Mouse (Mus musculus): ENCODE data around the gene Rps9. TPM values are rescaled to one million over a fixed set of nuclear protein-coding genes. Genes with fewer than 3 reads are reported as not detected.

The Rps9 gene
- 100 to 1,000 TPM; 322 to 328 TPM for total RNA-seq (2021)

DNA sequence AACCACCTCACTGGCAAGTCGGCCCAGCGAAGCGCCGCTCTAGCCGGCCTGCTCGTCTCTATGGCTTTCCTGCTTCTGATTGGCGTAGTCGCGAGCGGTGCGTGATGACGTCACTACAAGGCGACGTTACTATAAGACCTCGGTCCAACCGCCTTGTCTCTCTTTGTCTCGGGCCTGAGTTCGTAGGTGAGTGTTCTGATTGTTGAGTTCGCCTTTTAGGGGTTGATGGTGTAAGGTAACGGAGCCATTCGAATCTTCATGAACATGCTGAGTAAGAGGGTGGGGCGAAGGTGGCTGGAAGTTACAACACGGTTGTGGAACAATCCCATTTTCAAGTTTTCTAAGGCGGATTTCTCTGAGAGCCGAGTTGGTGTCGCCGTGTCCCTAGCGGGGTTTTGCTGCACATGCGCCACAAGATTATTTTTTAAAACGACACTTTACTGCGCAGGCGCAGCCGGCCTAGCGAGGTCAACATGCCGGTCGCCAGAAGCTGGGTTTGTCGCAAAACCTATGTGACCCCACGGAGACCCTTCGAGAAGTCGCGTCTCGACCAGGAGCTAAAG lies at the start of gene Rps9:
Rps9 (plus strand) TSS at position 115 of the 563 bp plus-strand sequence.
- intact Hi-C loops (cut with DNase I) = no loop called here
- DNase-seq (ENCODE audit: low spot score in 2 of 2) = peak; percentile 98 to 99

DNA sequence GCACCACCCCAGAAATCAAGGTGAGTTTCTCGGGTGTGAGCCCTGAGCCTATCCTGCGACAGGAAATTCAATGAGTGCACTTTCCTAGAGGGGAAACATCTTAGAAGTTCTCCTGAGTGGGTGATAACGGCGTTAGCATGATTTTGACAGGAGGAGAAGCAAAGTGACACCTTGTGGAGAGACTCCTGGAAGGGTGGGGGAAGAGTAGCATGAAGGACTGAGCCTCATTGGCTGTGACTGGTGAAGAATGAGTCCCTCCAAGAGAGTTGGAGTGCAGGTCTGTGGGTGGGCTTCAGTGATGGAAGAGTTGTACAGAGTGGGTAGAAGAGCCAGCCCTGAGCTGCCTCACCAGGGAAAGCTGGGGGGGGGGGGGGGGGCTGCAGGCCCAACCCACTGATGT lies 46.8 kb upstream of the Rps9 start:
- DNase-seq (ENCODE audit: low spot score in 2 of 2) = peak in 1 of 2 experiments; percentile 52
- intact Hi-C loops (cut with DNase I) = no loop called here

DNA sequence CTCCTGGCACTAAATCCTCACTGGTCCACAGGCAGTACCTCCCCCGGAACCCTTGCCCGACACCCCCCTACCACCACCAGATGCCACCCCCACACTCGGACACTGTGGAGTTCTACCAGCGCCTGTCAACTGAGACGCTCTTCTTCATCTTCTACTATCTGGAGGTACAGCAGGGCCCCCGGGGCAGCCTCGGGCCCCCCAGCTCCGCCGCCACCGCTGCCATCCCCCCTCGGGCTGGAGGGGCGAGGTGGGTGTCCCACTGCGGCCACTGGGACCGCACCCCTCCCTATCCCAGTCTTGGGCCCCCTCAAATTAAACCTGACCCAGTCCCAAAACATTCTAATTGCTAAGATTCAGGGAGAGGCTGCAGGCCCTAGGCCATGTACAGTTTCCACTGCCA lies 45.2 kb upstream of the Rps9 start:
- intact Hi-C loops (cut with DNase I) = no loop called here
- DNase-seq (ENCODE audit: low spot score in 2 of 2) = no peak

DNA sequence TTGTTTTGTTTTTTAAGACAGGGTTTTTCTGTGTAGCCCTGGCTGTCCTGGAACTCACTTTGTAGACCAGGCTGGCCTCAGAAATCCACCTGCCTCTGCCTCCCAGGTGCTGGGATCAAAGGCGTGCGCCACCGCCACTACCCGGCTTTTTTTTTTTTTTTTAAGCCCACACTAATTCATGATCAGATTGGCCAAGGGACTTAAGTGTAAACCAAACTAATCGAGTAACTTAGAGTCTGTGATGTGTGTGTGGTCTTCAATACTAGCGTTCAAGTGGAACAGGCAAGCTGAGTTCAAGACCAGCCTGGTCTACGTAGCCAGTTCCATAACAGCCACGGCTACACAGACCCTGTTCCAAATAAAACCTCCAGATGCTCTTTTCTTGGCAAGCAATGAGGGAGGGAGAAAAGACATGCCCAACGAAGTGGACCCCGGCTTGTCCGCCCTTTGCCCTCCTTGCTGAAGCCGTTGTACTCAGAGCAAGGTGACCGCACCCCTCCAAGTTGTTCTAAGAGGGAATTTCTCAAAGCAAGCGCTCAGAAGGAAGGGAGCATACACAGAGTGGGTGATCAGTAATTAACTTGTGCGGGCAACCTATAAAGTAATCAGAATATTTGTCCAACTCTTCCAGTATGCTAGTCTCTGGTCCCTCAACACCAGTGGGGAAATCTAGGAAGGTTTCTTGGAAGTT lies 39.1 kb upstream of the Rps9 start:
- no peak for DNase-seq (ENCODE audit: low spot score in 2 of 2)
- intact Hi-C loops (cut with DNase I) = loop anchor here (1.0 kb wide), 1 partner anchor 19 kb away; the partner anchor contains the start of gene Cnot3

DNA sequence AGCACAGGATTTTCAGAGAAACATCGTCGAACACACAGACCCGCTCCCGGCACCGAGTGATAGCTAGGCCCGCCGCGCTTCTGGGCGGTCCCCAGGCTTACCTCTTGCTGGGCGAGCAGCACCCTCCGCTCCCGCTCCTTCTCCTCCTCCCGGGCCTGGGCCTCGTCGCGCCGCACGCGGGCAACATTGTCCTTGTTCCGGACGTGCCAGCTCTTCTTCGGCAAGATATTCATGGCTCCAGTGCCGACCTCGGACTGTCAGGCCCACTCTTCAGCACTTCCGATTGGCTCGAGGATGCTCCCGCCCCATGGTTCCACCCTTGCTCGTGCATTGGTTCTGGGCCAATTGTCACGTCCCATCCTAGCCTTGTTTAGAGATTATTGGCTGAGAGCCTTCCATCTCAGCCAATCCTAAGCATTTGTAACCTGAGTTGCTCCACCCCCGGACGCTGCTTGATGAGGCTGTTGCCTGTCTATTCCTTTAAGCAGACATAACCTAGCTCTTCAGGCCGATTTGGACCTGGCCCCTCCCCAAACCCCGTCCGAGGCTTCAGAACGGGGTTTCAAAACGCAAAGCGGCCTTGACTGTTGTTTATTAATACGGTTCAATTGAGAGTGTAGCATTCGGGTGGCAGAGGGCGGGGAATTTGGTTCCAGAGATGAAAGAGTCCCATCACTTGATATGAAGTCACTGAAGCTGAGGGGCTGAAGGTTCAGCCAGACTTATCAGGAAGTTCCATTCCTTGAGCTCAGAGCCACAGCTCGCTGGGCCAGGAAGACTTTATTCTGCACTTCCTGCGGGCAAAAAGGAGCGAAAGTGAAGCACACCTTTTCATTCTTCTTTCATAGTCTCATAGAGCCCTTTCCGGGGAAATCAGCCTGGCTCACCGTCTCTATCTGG lies 38.3 kb upstream of the Rps9 start, which contains the start of gene Leng1:
Leng1 (minus strand) TSS at position 626 of the 900 bp plus-strand sequence.
- peak; percentile 96 to 99 for DNase-seq (ENCODE audit: low spot score in 2 of 2)
- intact Hi-C loops (cut with DNase I) = loop anchor here (1.0 kb wide), 1 partner anchor 20 kb away; the partner anchor contains the start of gene Cnot3

DNA sequence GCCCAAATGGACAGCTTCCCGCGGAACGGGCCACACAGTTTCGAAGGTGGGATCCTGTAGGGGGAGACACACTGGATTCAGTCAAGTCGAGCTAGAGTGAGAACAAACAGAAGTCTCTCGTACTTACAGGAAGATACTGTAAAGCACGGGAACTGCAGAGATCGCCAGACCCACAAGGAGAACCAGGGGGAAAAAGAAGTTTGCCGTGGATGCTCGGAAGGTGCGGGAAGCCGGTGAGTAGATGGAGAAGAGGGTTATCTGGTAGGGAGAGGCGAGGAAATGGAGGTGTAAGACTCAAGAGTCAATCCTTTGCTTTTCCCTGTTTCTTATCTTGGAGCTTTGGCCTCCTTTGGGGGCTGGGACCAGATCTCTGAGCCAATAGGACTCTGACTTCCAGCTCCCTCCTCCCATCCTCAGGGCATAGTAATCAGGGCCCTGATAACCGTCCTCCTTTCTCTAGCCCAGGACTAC lies 36.8 kb upstream of the Rps9 start:
- intact Hi-C loops (cut with DNase I) = no loop called here
- no peak for DNase-seq (ENCODE audit: low spot score in 2 of 2)

DNA sequence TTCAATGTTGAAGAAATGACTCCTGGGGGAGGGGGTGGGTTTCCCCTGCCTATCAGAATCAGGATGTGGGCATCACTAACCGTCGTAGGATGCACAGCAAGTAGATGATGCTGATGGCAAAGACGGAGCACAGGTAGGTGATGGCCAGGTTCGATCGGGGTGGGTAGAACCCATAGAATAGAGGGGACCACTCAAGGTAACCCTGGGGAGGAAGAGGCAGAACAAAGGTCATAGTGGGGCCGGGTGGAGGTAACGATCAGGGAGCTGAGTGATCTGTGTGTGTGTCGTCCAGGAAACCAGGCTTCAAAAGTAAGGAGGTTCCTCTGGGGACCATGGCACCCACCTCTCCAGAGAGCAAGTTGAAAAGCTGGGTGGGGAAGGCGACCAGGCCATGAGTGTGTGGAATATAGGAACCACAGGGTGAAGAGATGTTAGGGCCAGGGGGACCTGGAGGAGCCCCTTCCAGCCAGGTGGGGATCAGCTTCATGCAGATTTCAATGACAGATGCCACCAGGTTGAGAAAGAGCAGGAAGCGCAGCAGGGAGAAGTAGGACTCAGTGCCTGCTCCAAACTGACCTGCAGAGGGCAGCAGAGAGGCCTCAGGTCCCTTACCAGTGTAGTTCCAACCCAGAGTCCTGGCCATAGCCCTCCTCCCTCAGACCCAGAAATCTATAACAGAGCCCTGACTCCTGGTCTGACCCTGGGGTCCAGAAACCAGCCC lies 29.1 kb upstream of the Rps9 start:
- intact Hi-C loops (cut with DNase I) = loop anchor here (10.0 kb wide), 1 partner anchor 750 kb away; no protein-coding TSS in a partner anchor

DNA sequence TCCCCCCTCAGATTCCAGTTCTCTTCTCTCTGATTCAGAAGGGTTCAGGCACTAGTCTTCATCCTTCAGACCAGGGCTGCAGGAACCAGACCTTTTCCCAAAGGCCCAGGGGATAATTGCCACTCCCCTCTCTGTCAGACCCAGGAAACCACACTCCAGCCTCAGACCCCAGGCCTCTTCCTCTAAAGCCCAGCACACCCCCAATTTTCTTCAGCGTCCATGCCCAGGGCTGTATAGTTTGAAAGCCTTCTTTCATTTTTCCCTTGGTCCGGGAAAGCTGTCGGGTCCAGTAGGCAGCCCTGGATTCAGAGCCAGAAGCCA lies 28.6 kb upstream of the Rps9 start:
- intact Hi-C loops (cut with DNase I) = loop anchor here (10.0 kb wide), 1 partner anchor 750 kb away; no protein-coding TSS in a partner anchor
- DNase-seq (ENCODE audit: low spot score in 2 of 2) = no peak

More for the DNA sequence above, 29.1 kb upstream of the Rps9 start:
- peak; percentile 80 to 81 for DNase-seq (ENCODE audit: low spot score in 2 of 2)

DNA sequence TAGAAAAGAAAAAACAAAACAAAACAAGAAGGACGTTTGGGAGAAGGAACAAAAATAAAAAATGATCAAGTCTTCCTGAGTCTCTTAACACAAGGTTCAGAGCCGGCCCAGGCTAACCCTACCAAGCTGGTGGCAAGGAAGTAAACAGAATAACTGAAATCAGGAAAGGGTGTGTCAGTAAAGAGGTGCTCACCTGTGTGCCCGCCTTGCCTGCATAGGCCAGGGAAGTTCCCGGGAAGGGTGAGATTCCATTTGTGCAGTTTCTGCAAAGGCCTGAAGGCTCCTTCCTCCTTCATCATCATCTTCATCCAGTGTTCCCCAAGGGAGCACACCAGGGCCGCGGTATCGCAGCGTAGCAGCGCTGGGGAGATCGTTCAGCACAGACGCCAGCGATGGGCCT lies 27.4 kb upstream of the Rps9 start:
- intact Hi-C loops (cut with DNase I) = loop anchor here (10.0 kb wide), 1 partner anchor 748 kb away; no protein-coding TSS in a partner anchor
- no peak for DNase-seq (ENCODE audit: low spot score in 2 of 2)

DNA sequence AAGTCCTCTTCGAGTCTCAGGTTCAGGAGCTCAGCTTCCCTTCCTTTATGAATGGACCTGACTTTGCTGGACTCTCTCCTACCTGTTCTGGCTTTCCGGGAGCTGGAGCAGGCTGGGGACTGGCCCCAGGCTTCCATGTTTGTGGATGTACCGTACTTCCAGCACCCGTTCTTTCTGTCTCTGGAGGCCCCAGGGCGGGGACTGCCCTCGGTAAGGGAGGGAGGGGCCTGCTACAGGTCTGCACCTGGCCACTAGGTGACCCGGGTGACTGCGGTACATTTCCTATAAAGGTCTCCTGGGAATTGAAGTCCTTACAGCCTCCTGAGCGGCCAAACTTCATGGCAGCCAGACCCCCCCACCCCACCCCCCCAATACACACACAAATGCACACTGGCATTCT lies 26.5 kb upstream of the Rps9 start, which contains the start of gene Tmc4:
Tmc4 (minus strand) TSS at position 212 of the 400 bp plus-strand sequence.
- no peak for DNase-seq (ENCODE audit: low spot score in 2 of 2)
- intact Hi-C loops (cut with DNase I) = loop anchor here (10.0 kb wide), 1 partner anchor 747 kb away; no protein-coding TSS in a partner anchor

DNA sequence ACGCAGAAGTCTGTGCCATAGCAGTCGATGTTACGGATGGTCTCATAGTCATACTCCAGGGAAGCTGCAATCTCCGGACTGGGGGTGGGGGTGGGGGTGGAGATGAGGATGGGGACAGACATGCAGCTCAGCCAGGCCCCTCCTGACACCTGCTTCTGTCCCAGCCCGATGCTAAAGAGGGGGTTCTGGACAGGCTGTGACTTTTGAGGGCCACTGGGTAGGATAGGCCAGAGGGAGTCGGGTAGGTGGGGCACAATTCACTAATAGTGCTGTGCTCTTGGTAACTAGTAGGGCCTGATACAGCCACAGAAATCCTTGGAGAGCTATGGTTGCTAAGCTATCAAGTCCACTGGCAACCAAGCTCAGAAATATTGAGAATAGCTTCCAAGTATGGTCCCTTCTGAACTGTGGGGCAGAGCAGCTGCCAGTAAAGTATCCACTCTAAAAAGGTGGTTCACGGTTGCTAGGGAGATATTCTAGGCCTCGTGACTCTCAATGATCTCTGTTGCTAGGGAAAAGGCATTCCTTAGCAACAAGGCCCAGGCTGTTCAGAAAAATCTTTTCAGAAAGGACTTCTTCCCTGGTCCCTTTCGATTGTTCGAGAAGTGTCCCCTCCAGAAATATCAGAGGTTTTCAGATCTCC lies 19.8 kb upstream of the Rps9 start:
- peak; percentile 22 to 47 for DNase-seq (ENCODE audit: low spot score in 2 of 2)
- intact Hi-C loops (cut with DNase I) = no loop called here

DNA sequence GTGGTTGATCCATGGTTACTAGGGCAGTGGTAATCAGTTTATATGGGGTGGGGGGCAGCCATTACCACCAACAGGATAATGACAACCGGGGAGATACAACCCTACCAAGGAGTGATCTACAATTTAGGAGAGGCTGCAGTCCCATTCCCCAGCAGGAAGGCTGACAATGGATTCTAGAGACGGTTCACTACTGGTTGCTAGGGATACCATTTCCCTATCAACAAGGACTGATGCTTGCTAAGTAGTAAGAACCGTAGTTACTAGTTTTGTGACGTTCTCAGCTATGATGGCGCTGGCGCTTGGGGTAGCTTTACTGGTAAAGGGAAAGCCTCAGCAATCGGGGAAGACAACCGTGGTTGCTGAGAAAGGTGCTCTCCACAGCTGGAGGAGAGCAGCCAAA lies 19.1 kb upstream of the Rps9 start:
- DNase-seq (ENCODE audit: low spot score in 2 of 2) = no peak
- intact Hi-C loops (cut with DNase I) = no loop called here

DNA sequence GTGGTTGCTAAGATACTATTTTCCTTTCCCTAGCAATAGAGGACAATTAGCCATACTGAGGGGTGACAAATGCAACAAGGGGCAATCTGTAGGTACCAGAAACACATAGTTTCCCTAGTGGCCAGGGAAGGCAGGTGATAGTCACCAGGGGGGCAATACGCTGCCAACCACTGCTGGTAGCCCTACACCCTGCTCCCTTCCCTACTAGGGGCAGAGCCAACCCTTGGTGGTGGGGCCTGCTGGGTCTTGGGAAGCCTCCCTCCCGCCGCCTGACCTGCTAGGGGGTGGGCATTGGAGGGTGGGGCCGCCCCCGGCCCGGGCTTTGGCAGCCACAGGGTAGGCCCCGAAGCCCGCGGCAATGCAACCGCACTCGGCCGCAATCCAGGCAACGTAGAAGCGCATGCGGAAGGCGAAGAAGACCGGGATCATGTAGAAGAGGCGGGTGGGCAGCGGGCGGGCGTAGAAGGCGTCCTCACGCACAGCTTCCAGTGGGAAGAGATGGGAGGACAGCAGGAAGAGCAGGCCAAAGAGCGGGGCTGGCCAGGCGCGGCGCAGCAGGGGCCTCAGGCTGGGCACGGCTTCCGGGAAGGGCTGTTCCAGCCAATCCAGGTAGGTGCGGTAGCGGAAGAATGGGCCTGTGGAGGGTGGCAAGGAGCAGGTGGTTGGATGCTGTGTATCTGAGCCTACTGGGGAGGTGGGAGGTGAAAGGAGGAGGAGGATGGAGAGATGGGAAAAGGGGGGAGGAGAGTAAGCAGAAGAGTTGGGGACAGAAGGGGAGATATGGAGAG lies 18.2 kb upstream of the Rps9 start:
- DNase-seq (ENCODE audit: low spot score in 2 of 2) = no peak
- intact Hi-C loops (cut with DNase I) = no loop called here

DNA sequence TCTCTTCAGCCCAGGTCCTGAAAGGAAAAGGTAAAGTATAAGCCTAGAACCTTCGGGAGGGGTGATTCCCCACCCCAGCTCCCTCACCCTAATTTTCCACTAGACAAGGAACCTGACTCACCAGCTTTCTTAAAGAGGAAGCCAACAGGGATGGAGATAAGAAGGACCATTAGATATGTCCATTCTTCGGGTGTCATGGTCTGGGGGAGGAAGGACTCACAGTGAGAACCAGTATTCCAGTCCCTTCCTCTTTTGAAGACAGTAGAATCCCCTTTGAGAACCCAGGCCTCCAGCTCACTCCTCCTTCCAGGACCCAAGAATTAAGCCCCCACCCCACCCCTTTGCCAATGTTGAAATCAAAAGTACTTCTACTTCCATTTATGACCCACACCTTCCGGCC lies 11.9 kb upstream of the Rps9 start:
- intact Hi-C loops (cut with DNase I) = loop anchor here (5.0 to 10.0 kb wide), 2 partner anchors 455 to 813 kb away; partner anchors contain the start of gene Ppp1r12c
- DNase-seq (ENCODE audit: low spot score in 2 of 2) = no peak

DNA sequence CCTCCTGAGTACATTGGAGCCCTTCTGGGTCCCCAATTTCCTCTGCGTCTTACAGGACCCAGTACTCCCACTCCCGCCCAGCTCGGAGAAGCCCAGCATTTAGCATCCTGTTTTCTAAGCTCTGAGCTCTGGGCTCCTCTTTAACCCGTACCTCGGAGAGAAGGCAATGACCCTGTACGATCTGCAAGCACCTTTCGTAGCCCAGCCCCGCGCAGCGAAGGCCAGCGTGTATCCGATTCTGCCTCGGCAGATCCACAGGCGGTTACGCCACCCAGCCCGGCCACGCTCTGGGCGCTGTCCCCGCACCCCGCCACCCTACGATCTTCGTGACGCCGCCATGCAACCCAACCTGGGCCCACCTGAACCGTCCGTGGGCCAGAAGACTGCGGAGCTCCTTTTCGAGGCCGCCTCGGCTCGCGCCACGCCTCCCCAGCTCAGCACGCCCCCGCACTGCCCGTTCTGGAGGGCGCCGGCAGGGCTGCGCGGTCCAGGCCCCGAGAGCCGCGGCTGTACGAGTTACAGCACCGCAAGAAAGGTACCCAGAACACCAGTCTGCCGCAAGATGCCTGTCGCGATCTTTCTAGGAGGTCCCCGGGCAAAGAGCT lies 11.3 kb upstream of the Rps9 start, which contains the start of gene Tsen34:
Tsen34 (plus strand) TSS at position 482 of the 605 bp plus-strand sequence.
- DNase-seq (ENCODE audit: low spot score in 2 of 2) = no peak
- intact Hi-C loops (cut with DNase I) = loop anchor here (5.0 to 10.0 kb wide), 2 partner anchors 455 to 812 kb away; partner anchors contain the start of gene Ppp1r12c

DNA sequence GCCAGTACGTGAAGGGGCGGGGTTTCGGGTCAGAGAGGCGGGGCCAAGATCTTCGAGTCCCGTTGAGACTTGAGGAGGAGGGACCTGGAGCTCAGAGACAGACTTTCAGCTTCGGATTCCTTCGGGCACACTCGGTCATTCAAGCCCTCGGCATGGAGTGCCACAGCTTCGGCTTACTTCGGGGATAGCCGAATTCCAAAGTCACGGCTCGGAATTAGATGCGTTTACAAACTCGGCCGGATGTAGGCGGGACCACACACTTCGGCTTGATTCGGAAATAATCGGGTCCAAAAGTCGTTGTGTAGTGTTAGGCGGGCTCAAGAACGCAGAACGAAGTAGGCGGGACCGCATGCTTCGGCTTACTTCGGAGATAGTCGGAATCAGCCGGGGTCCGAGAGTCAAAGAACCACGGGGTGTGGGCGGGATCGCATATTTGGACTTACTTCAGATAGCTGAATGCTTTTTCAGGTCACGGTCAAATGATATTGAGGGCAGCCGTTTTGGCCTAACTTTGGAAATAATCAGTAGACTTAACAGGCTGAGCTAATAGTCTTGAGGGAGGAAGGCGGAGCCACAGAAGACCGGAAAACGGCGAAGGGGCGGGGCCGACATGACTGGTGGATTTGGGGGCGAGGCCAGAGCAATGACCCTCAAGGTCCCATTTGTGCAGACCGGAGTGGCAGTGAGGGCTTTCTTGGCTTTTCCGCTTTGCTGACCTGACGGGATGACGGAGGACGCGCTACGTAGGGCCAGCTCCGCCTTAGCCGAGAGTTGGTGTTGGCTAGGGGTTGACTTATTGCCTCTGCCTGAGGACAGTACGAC lies 10.6 kb upstream of the Rps9 start, which contains the start of gene Mboat7:
Mboat7 (minus strand) TSS at position 537 of the 822 bp plus-strand sequence.
- intact Hi-C loops (cut with DNase I) = loop anchor here (5.0 to 10.0 kb wide), 2 partner anchors 454 to 812 kb away; partner anchors contain the start of gene Ppp1r12c
- DNase-seq (ENCODE audit: low spot score in 2 of 2) = peak; percentile 99

DNA sequence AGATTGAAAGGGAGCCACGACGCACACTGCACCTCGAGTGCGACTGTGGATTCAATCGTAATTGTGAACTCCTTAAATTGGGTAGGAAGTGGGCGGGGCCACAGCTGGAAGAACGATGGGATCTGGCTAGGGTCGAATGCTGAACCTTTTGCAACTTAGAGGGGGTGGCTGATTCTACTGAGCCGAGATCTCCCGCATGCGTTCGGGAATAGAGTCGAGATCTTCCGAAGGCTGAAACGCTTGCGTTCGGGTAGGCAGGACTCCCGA lies 10.1 kb upstream of the Rps9 start:
- intact Hi-C loops (cut with DNase I) = loop anchor here (5.0 to 10.0 kb wide), 2 partner anchors 454 to 811 kb away; partner anchors contain the start of gene Ppp1r12c
- DNase-seq (ENCODE audit: low spot score in 2 of 2) = no peak
